Mouse (Mus musculus) heart, embryonic 13.5 days (tissue): ENCODE data around the gene Map1lc3b. TPM values are rescaled to one million over a fixed set of nuclear protein-coding genes. Genes with fewer than 3 reads are reported as not detected.

ENCODE experiments used
- ATAC-seq: fragments of 200-750 bp; cut with Nextera tagmentation; 2 replicates; pipeline ENCODE4 v1.8.0; 2017; ENCODE audit warnings: moderate TSS enrichment; ENCODE audit not compliant: insufficient number of reproducible peaks, low FRiP score, low TSS enrichment; ENCODE audit errors: extremely low read depth
- H3K27ac ChIP-seq: fragments of 300-500 bp; sonication (generic); replicated peaks from 2 replicates; pipeline ENCODE4 v1.5.1; 2015; ENCODE audit warnings: moderate library complexity, mild to moderate bottlenecking, inconsistent platforms
- H3K27me3 ChIP-seq: fragments of 300-500 bp; sonication (generic); replicated peaks from 2 replicates; pipeline ENCODE4 v1.6.1; 2015; ENCODE audit warnings: mild to moderate bottlenecking, inconsistent platforms
- H3K36me3 ChIP-seq: fragments of 300-500 bp; sonication (generic); 2 replicates; pipeline ENCODE4 v1.6.1; 2015; ENCODE audit warnings: mild to moderate bottlenecking, inconsistent platforms
- H3K4me1 ChIP-seq: fragments of 300-500 bp; sonication (generic); 2 replicates; pipeline ENCODE4 v1.6.1; 2015; ENCODE audit warnings: inconsistent platforms
- H3K4me2 ChIP-seq: fragments of 300-500 bp; sonication (generic); 2 replicates; pipeline ENCODE4 v1.6.1; 2015; ENCODE audit warnings: inconsistent platforms, mild to moderate bottlenecking, moderate library complexity
- H3K4me3 ChIP-seq: fragments of 300-500 bp; sonication (generic); 2 replicates; pipeline ENCODE4 v1.5.1; 2015; ENCODE audit warnings: moderate library complexity, mild to moderate bottlenecking, inconsistent platforms
- H3K9ac ChIP-seq: fragments of 300-500 bp; sonication (generic); 2 replicates; pipeline ENCODE4 v1.6.1; 2015; ENCODE audit warnings: inconsistent platforms, mild to moderate bottlenecking, moderate library complexity
- H3K9me3 ChIP-seq: fragments of 300-500 bp; sonication (generic); 2 replicates; pipeline ENCODE4 v1.6.1; 2016; ENCODE audit warnings: inconsistent platforms
- WGBS: fragments of 180-500 bp; shearing (Covaris S2); methylation state at CpG from one replicate; pipeline ENCODE4 v1.1.7; 2015; ENCODE audit warnings: mixed read lengths; 5-methylcytosine and 5-hydroxymethylcytosine counted together
- polyA plus RNA-seq: library from polyadenylated mRNA; unstranded; fragments of >200 nt; fragmentation: Nextera tagmentation; extraction: Ambion mirVana; gene quantifications from 2 replicates; pipeline ENCODE4 v1.2.1, GENCODE M21; 2015

Map1lc3b gene
- polyA plus RNA-seq, 1 experiment from 2014 or later = 188 TPM

DNA sequence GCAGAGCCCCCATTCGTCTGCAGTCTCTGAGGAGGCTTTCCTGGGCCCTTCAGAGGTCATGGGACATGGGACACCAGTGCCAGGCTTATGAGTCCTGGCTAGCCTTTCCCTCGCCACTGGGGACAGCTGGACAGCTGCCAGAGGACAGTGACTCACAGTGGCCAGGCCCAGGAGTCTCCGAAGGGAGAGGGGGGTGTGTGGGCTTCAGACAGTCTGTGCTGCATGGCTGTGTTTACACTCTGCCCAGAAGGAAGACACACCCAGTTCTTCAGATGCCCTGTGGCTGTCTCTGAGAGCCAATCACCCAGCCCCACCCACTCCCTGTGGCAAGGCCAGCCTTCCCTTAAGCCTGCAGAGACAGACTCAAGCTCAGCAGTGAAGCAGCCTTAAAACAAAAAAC is 16.9 kb upstream of the Map1lc3b start:
- Histone ChIP-seq H3K27me3 (no peaks in the 10 kb centered on the region), H3K9ac (no peak overlapping the region), H3K36me3 (no peaks in the 10 kb centered on the region), H3K4me2 (no peak overlapping the region), H3K9me3 (no peaks in the 10 kb centered on the region), H3K4me1 (peaks cover 36% of the 10 kb centered on the region), H3K27ac (no peak overlapping the region), H3K4me3 (no peak overlapping the region)
- 23% methylated on average over 3 of the region's 3 CpGs for WGBS
- ATAC-seq = no peak

DNA sequence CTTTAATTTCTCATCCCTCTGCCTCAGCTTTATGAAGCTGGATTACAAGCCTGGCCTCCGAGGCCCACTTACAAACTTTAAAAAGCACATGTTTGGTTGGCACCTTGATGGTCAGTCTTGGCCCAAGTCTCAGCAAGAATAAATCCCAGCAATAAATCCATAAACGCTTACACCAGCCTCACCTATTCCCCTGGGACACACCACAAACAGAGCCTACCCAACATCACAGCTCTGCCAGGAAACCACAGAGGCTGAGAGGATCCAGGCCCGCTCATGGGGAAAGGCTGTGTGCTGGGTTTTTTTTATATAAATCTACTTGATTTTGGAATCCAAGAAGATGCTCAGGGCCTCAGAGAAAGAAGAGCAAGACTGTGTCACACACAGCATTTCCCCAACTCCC is 14.5 kb upstream of the Map1lc3b start:
- H3K27me3 ChIP-seq = no peaks in the 10 kb centered on the region
- H3K4me1 ChIP-seq = peaks cover 29% of the 10 kb centered on the region
- ATAC-seq = no peak
- no peak overlapping the region; the same call in 1 of the 2 replicates for H3K9ac ChIP-seq
- H3K36me3 ChIP-seq = no peaks in the 10 kb centered on the region
- no peak overlapping the region for H3K4me2 ChIP-seq
- H3K27ac ChIP-seq = no peak overlapping the region
- WGBS = 84% methylated on average over 3 of the region's 3 CpGs
- H3K9me3 ChIP-seq = no peaks in the 10 kb centered on the region
- H3K4me3 ChIP-seq = no peak overlapping the region

DNA sequence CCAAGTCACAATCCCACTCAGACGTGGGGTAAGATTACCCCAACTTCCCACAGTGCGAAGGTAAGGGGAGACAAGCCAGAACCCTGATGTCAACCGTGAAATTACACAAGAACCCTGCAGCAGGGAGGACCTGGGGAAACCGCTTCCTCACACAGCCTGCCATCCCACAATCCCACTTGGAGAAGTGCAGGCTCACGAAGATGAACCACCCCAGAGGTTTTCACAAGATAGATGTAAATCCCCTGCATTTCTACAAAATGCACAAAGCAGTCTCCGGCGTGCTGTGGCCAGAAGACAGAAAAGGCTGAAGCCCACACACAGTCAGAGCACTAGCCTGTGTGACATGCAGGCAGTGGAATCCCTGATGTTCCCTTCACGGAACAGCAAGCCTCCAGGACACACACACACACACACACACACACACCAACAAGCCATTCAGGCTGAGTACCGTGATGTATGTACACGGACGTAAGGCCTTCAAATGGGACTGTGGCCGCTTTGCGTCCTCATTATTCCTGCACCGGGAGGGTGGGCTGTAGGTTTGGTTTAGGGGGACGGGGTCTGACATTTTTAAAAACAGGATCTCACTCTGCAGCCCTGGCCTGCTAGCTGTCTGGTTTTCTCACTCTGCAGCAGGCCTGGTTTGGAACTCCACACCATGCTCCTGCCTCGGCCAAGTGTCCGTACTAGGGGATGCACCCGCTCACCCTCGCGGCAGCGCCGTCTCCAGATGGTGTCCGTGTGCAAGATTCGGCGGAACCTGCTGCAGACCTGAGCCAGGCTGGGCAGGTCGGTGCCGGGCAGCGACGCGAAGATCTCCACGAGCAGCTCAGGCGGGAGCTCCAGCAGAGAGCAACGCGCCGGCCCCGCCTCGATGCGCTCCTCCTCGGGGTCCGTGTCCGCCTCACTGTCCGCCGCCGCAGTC is 12.1 kb upstream of the Map1lc3b start:
- H3K9ac ChIP-seq = peak overlapping the region; percentile 94
- H3K4me1 ChIP-seq = peaks cover 26% of the 10 kb centered on the region
- peak overlapping the region; percentile 73 for H3K27ac ChIP-seq
- H3K4me3 ChIP-seq = peak overlapping the region; percentile 96
- peak overlapping the region; percentile 95 for H3K4me2 ChIP-seq
- H3K9me3 ChIP-seq = no peaks in the 10 kb centered on the region
- whole genome bisulfite sequencing = 4% methylated on average over 44 of the region's 44 CpGs
- no peaks in the 10 kb centered on the region for H3K36me3 ChIP-seq
- no peak; the same call in 1 of the 2 replicates for ATAC-seq
- no peaks in the 10 kb centered on the region for H3K27me3 ChIP-seq

GRCm38 (mm10) chr8:121578676-121579451 is 11.3 kb upstream of the Map1lc3b start, which contains the start of gene Fbxo31:
Fbxo31 (minus strand) TSS chr8:121578806.
- Histone ChIP-seq H3K27ac (peak within 1 kb of the TSS; percentile 73), H3K4me1 (peaks cover 18% of the 10 kb centered on the region), H3K4me2 (peak within 1 kb of the TSS; percentile 95), H3K9ac (peak within 1 kb of the TSS; percentile 94), H3K9me3 (no peaks in the 10 kb centered on the region), H3K36me3 (no peaks in the 10 kb centered on the region), H3K4me3 (peak within 1 kb of the TSS; percentile 96), H3K27me3 (no peaks in the 10 kb centered on the region)
- WGBS = 2% methylated on average over 62 of the region's 63 CpGs
- ATAC-seq = peak; percentile 98

- H3K27me3 ChIP-seq = no peaks in the 10 kb centered on the region
- WGBS = 39% methylated on average over 9 of the region's 9 CpGs
- no peak overlapping the region for H3K4me2 ChIP-seq
- no peak overlapping the region for H3K9ac ChIP-seq
- H3K36me3 ChIP-seq = no peaks in the 10 kb centered on the region
- no peak for ATAC-seq
- H3K4me1 ChIP-seq = peaks cover 22% of the 10 kb centered on the region
- H3K4me3 ChIP-seq = no peak overlapping the region
- H3K9me3 ChIP-seq = no peaks in the 10 kb centered on the region
- H3K27ac ChIP-seq = no peak overlapping the region
These were observed 9.7 kb upstream of the Map1lc3b start for GRCm38 (mm10) chr8:121580465-121580864.

DNA sequence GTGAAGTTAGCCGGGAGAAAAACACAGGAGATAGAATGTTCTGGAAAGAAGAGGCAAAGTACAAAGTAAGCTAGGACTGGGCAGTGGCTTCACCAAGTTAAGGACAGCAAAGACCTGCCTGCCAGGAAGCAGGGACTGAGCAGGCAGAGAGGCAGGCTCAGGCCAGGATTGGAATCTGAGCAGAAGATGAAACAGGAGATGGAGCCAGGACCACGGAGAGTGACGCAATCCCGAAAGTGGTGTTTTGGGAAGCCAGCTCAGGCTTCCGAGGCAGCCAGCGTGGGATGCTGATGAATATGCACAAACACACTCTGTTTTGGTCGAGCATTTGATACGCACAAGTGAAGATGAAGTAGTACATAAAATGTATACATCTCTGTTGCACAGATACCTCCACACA is 6.5 kb upstream of the Map1lc3b start:
- H3K4me1 ChIP-seq = peaks cover 8% of the 10 kb centered on the region
- H3K4me2 ChIP-seq = no peak overlapping the region
- H3K36me3 ChIP-seq = no peaks in the 10 kb centered on the region
- no peaks in the 10 kb centered on the region for H3K27me3 ChIP-seq
- no peaks in the 10 kb centered on the region for H3K9me3 ChIP-seq
- H3K9ac ChIP-seq = no peak overlapping the region
- H3K27ac ChIP-seq = no peak overlapping the region
- no peak for ATAC-seq
- H3K4me3 ChIP-seq = no peak overlapping the region
- 49% methylated on average over 8 of the region's 8 CpGs for WGBS

GRCm38 (mm10) chr8:121584730-121585129 is 5.4 kb upstream of the Map1lc3b start:
- H3K4me1 ChIP-seq = peaks cover 13% of the 10 kb centered on the region
- no peak overlapping the region for H3K27ac ChIP-seq
- 40% methylated on average over 13 of the region's 13 CpGs for WGBS
- H3K4me2 ChIP-seq = peak overlapping the region; percentile 73
- ATAC-seq = no peak
- no peaks in the 10 kb centered on the region for H3K27me3 ChIP-seq
- H3K9me3 ChIP-seq = no peaks in the 10 kb centered on the region
- peak overlapping the region; percentile 85 for H3K9ac ChIP-seq
- no peaks in the 10 kb centered on the region for H3K36me3 ChIP-seq
- H3K4me3 ChIP-seq = peak overlapping the region; percentile 72

DNA sequence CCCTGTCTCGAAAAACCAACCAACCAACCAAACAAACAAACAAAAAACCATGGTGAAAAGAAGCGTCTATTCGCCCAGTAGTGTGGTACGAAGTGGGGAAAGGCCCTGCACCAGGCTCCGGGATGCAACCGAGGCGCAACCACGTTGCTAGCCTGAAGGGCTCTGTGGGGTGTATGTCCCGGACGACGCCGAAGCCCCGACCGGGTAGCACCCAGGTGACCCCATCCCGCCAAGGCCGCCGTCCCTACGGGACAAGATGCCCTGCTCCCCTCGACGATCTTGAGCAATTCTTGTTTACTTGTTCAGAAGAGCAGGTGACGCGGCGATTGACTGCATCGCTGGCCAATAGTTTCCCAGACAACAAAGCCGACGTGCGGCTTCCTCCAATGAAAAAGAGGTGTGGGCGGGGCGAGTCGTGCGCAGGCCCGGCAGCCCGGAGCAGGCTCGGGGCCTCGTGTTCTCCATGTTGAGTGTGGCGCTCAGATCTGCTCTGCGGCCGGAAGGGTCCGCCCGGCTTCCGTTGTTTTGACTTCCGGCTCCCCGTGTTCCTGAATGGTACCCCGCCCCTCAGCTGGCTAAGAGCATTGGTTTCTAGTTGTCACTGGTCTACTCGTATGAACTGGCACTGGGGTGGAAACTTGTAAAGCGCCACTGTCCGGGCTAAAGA is 4.9 kb upstream of the Map1lc3b start:
- Histone ChIP-seq H3K36me3 (no peaks in the 10 kb centered on the region), H3K27ac (peak overlapping the region; percentile 64), H3K4me2 (peak overlapping the region; percentile 73), H3K4me3 (peak overlapping the region; percentile 72), H3K27me3 (no peaks in the 10 kb centered on the region), H3K9ac (peak overlapping the region; percentile 85), H3K9me3 (no peaks in the 10 kb centered on the region), H3K4me1 (peaks cover 15% of the 10 kb centered on the region)
- ATAC-seq = peak; percentile 91
- 1% methylated on average over 47 of the region's 47 CpGs for WGBS

DNA sequence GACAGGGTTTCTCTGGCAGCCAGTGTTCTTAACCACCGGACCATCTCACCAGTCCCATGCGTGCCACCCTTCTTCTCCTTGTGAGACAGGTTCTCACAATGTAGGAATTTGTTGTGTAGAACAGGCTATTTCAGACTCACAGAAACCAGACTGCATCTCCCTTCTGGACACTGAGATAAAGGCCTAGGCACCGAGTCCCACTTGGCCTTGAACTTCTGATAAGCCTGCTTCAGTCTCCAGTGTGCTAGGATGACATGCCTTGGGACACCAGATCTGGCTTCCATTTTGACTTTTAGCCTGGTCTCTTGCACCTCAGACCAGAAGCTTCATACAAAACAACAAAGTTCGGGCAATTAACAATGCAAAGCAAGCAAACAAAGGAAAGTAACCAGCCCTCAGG is 1.4 kb upstream of the Map1lc3b start:
- Histone ChIP-seq H3K4me2 (no peak overlapping the region), H3K27ac (no peak overlapping the region; the same call in 1 of the 2 replicates), H3K36me3 (peaks cover 8% of the 10 kb centered on the region), H3K4me1 (peaks cover 38% of the 10 kb centered on the region), H3K27me3 (no peaks in the 10 kb centered on the region), H3K9me3 (no peaks in the 10 kb centered on the region), H3K4me3 (no peak overlapping the region), H3K9ac (no peak overlapping the region)
- no peak for ATAC-seq
- 60% methylated on average over 4 of the region's 4 CpGs for WGBS

- peaks cover 43% of the 10 kb centered on the region for H3K4me1 ChIP-seq
- peak overlapping the region; percentile 45 for H3K27ac ChIP-seq
- H3K27me3 ChIP-seq = no peaks in the 10 kb centered on the region
- peaks cover 13% of the 10 kb centered on the region for H3K36me3 ChIP-seq
- peak overlapping the region; percentile 81 for H3K9ac ChIP-seq
- peak overlapping the region; percentile 90 for H3K4me2 ChIP-seq
- 18% methylated on average over 2 of the region's 2 CpGs for WGBS
- no peaks in the 10 kb centered on the region for H3K9me3 ChIP-seq
- no peak for ATAC-seq
- H3K4me3 ChIP-seq = no peak overlapping the region
These were observed 895 bp upstream of the Map1lc3b start for GRCm38 (mm10) chr8:121589205-121589726.
